Mouse (Mus musculus): ENCODE results near the gene Tmem201.
"Not testable (repeated sequence)": the region's sequence is repeated elsewhere in the genome, so short reads cannot be mapped to it uniquely, and the experiment has no call there.

The Tmem201 gene

DNA sequence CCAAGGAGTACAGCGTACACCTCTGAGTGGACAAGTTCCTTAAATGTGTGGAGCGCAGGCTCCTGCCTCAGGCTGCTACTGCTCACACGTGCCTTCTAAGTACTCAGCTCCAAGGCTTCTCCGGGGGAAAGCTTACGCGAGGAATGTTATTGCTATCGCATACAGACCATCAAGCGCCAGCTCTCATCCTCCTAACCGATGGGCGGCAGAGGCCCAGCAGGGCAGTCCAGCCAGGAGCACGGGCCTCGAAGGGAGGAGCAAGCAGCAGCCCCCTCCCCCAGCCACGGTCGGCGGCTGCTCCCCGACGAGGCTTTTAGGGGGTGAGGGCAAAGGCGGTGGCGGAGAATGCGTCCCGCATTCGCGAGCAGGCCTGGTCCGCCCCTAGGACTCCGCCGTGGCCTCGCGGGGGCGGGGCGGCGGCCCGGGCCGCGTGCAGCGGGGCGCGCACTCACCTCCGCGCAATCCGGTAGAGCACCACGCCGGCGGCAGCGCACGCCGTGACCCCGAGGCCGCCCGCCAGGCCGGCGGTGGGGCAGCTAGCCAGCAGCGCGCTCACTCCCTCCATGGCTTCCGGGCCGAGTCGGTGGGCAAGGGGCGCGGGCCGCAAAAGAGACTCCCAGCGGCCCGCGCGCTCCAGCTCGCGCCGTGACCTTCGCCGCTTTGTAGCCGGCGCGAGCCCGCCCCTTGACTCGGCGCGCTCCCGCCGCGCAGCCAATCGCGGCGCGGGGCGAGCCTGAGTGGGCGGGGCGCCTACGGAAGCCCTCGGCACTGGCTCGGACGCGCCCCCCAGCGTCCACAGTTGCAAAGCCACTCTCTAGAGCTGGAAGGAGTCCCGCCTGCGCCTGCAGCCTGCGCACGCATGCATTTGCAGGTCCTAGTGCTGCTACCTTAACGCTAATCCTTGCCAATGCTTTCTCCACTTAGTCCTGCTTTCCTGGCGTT, at the start of gene Tmem201:
TSS of gene Tmem201 (minus strand) at position 662 of the 942 bp plus-strand sequence.
- peak; percentile 95 for DNase-seq

- DNase-seq, result no peak
Observed at GRCm38 (mm10) chr4:149784901-149785300, 47.1 kb upstream of the Tmem201 start.

- no peak for DNase-seq
Observed at GRCm38 (mm10) chr4:149784371-149784770, 46.5 kb upstream of the Tmem201 start.

DNA sequence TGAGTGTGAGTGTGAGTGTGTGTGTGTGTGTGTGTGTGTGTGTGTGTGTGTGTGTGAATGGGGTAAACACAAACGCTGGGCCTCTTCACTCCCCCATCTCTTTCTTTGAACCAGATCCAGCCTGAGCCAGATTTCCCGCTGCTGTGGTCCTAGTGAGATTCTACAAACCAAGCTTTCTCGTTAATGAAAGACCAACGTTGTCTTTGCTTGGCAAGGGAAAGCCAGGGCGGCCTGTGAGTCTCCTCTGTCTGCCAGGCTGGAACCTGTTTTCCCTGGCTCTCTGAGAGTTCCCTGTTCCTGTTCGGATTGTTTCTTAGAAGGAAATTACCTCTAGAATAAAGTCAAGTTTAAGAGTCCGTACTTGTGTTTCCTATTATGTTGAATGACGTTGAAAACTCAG, 45.1 kb upstream of the Tmem201 start:
- no peak for DNase-seq

DNA sequence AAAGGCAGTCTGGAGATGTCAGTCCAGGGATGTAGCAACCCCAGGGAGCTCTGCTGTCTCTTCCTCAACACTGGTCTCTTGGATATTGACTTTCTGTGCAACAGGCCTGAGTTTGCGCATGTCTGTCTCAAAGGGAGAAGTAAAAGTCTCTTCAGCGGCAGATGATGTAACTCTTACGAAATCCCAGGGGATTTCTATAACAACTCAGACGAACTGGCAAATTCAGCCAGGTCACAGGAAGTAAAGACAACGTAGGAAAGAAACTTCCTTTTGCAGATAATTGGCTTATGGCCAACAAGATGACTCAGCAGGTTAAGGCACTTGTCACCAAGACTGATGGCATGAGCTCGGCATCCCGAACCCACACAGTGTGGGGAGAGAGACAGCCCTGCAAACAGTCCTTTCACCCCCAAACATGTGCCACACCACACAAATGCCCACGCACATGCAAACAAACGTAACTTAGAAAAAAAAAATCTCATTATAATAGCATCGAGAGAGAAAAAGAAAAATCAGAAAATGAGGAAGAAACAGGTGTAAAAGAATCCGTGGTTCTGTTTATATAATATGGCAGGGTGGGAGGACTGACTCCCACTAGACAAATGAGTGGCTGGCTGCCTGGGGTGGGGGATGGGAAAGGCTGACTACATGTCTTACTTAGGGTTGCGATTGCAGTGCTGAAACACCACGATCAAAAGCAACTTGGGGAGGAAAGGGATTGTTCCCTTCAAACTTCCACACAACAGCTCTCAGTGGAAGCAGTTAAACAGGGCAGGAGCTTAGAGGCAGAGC, 42.9 kb upstream of the Tmem201 start:
- DNase-seq, result no peak

GRCm38 (mm10) chr4:149779966-149780365, 42.1 kb upstream of the Tmem201 start:
- no peak for DNase-seq

DNA sequence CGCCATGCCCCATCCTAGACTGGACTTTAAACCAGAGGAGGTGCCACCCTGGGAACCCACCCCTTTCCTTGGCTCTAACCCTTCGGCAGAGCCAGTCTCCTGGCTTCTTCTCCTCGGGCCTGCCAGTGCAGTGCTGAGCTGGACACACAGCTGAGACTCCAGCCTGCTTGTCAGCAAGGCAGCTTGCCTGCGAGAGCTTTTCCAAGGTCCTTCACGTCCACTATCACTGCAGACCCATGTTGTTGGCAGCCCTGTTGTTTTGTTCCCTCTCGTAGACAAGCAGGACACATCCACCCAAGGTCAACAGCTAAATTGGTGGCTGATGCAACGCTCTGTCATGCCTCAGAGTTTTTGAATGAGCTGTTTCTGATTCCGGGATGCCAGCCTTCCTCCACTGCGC, 39.3 kb upstream of the Tmem201 start:
- no peak for DNase-seq

DNA sequence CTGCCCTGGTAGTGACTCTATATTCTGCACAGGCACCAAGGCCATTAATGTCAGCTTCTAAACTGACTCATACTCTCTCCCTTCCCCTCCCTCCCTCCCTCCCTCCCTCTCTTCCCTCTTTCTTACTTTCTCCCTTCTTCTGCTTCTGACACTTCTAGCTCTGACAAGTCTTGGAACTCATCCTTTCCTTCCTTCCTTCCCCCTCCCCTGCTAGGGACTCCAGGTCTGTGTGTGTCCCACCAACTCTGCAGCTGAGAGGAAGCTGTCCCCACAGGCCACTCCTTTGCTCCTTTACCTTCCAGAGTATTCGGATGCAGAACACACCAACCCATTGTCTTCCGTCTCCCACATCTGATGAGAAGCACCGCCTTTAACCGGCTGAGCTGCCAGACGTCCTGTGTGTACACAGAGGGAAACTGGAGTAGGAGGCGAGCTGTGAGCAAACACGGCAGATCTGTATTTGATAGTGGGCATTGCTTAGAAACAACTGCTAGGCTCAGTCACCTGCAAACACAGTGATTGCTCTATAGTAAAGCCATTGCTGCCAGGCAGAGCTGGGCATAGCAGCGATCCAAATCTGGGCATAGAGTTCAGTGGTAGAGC, 38.0 kb upstream of the Tmem201 start:
- DNase-seq, result no peak

- peak; percentile 65 for DNase-seq
Observed at GRCm38 (mm10) chr4:149775330-149775729, 37.5 kb upstream of the Tmem201 start.

DNA sequence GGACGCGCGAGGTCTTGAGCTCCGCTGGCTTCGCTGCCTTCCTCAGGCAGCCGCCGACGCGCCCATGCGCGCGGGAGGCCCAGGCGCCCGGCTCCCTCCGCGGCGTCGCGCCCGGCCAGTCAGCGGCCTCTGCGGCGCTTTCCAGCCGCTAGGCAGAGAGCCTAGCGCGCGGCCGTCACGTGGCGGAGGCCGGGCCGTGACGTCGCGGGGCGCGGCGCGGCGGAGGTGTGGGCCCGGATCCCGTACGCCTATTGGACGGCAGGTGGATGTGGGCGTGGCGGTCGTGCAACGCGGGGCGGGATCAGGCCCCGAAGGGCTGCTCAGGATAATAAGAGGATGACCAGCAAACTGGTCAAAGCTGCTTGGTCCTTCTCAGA, 36.2 kb upstream of the Tmem201 start, which contains the start of gene Slc25a33:
TSS of gene Slc25a33 (minus strand) at position 184 of the 377 bp plus-strand sequence.
- peak; percentile 97 for DNase-seq

GRCm38 (mm10) chr4:149773408-149774093, 35.7 kb upstream of the Tmem201 start:
- peak; percentile 65 for DNase-seq

- peak; percentile 47 for DNase-seq
Observed at GRCm38 (mm10) chr4:149772394-149772793, 34.5 kb upstream of the Tmem201 start.

GRCm38 (mm10) chr4:149765201-149765600, 27.4 kb upstream of the Tmem201 start:
- no peak for DNase-seq

- no peak for DNase-seq
Observed at GRCm38 (mm10) chr4:149763335-149763734, 25.5 kb upstream of the Tmem201 start.

- DNase-seq, result no peak
Observed at GRCm38 (mm10) chr4:149759517-149759916, 21.7 kb upstream of the Tmem201 start.

DNA sequence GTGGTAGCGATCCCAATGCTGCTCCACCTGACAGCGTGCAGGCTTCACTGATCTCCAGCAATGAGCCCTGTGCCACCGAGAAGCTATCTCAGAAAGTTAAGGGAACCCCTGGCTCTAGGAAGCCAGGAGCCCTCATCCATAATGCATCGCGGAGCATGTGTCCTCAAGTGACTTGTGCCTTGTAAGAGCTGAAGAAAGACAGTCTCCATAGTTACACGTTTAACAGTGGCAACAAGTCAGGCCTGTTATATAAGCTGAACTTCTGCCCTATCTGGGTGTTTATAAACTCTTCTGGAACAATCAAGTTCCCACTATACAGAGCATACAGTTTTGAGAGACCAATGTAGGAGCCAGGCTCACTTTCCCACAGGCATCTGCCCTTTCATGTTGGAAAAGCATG, 20.6 kb upstream of the Tmem201 start:
- DNase-seq, result no peak

GRCm38 (mm10) chr4:149756546-149756945, 18.7 kb upstream of the Tmem201 start:
- not testable (repeated sequence) for DNase-seq

DNA sequence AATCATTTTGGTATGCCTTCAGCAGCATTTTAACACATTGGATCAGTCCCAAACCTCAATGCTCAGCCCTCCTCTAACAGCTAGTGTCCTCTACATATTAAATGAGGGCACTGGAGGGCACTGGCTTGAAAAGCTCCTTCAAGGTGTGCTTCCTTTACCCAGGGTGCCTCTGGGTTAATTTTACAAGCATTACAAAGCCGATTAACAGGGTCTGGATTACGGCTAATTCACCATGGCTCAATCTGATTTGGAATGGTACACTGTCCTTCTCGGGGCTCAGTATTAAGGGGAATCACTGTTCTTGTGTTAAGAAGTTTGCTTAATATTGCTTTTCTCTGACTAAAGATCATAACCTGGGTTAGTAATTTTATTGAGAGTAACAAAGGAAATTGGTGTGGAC, 15.0 kb upstream of the Tmem201 start:
- DNase-seq, result no peak

DNA sequence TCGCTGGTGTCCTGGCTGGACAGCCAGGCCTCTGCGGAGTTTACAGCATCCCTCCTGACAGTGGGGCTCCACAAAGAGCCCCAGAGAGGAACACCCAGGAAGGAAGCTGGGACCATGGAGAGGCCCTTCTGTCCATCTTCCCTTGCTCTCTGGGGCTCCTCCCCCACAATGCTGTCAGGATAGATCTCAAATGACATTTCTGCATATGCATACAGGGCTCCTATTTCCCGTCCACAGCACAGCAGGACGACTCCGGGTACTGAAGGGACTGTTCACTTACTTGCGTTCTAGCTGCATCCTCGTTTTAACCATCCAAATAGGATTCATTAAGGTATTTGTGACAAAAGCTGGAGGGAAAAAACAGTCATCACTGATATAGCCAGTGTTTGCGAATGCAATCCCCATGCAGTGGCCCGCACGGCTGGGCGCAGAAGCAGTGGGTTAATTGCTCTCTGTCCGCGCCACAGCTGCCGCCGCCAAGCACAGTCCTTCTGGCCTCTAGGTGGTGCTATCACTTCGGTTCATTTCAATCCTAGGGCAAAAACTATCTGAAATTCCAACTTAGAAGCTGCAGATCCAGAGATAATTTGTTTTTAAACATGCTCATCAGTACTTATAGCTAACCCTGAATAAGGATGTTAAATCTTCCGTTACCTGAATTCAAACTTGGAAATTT, 14.4 kb upstream of the Tmem201 start:
- peak; percentile 29 for DNase-seq

GRCm38 (mm10) chr4:149750671-149751070, 12.8 kb upstream of the Tmem201 start:
- no peak for DNase-seq

- DNase-seq, result not testable (repeated sequence)
Observed at GRCm38 (mm10) chr4:149749663-149750015, 11.8 kb upstream of the Tmem201 start.

GRCm38 (mm10) chr4:149749003-149749662, 11.3 kb upstream of the Tmem201 start:
- DNase-seq, result no peak
